Mouse (Mus musculus) small intestine, adult 2 months (tissue): ENCODE results near the gene Kctd19.

ENCODE experiments used
- CTCF ChIP-seq: fragments of 200-500 bp; IDR thresholded peaks from 2 replicates; pipeline ENCODE4 v1.5.1; 2012; ENCODE audit warnings: low read depth, mild to moderate bottlenecking, control low read depth, inconsistent platforms, low read length, moderate library complexity, mixed read lengths; ENCODE audit not compliant: insufficient replicate concordance, insufficient read length; ENCODE audit errors: extremely low read depth
- POLR2A ChIP-seq: fragments of 200-500 bp; IDR thresholded peaks from 2 replicates; pipeline ENCODE4 v1.6.1; 2012; ENCODE audit warnings: low read depth, mild to moderate bottlenecking, control low read depth, inconsistent platforms, low read length, moderate library complexity

GRCm38 (mm10) chr8:105341399-105341798, 71.9 kb downstream of the Kctd19 start:
- no peak for TF ChIP-seq CTCF
- no peak for TF ChIP-seq POLR2A
